Mouse (Mus musculus) G1E (cell line): ENCODE results near the gene Ak1.

ENCODE experiments used
- CTCF ChIP-seq: IDR thresholded peaks from 2 replicates; pipeline ENCODE4 v1.5.1; 2012; ENCODE audit warnings: low read depth, low read length, inconsistent platforms, mixed read lengths
- POLR2AphosphoS5 ChIP-seq: IDR thresholded peaks from 2 replicates; pipeline ENCODE4 v1.6.1; 2012; ENCODE audit warnings: low read depth, low read length, inconsistent platforms; ENCODE audit not compliant: insufficient replicate concordance
- TAL1 ChIP-seq: conservative IDR thresholded peaks from 2 replicates; pipeline ENCODE4 v1.6.1; 2012; ENCODE audit warnings: low read depth, low read length, inconsistent platforms, mixed read lengths

DNA sequence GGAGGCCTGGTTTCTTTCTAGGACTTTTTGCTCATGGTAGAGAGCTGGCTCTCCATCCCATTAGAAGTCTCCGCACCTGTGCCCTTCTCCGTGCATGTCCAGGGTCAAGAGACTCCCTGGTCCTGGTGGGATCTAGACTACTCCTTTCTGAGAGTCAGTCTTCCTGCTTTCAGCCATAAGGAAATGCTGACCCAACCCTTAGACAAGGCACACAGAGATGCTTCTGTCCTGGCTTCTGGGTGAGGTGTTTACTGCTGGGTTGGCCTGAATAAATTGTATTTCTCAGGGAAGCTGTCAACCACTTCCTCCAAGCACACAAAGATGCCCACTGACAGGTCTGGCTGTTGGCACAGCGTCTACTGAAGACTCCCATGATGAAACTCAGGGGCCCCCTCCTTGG lies 22.1 kb upstream of the Ak1 start, which contains the start of gene St6galnac6:
- TF ChIP-seq CTCF, result no peak
- no peak for TF ChIP-seq POLR2AphosphoS5
- TF ChIP-seq TAL1, result no peak
